In genomic region chr10:99115471-99116236, GRCm38 (mm10) we compare ENCODE assay signal across 14 mouse cellular contexts. TPM values are rescaled to one million over a fixed set of nuclear protein-coding genes. Genes with fewer than 3 reads are reported as not detected.
DNase-seq lines count a peak whose midpoint lies in the region; ATAC-seq and TF ChIP-seq lines count a peak whose summit lies in the region.
"Had no signal": no experiment of that assay in that cellular context is flagged by ENCODE, and none has a peak within 500 bp of the region (broad histone marks: within the 10 kb centered on the region; RNA-seq: fewer than 3 reads in every experiment).

No protein-coding gene starts in this region.

- H3K4me3 ChIP-seq in heart, embryonic 10.5 days: peak overlapping the region; percentile 45
- no peak overlapping the region for H3K4me3 ChIP-seq in lung, embryonic 14.5 days (ENCODE audit: low read depth, low read length)
- H3K4me3 ChIP-seq: forebrain, embryonic 10.5 days; myocyte had no signal

- no peaks in the 10 kb centered on the region for H3K27me3 ChIP-seq in heart, embryonic 10.5 days (ENCODE audit: insufficient read depth, poor library complexity, severe bottlenecking)
- H3K27me3 ChIP-seq in lung, embryonic 14.5 days (ENCODE audit: insufficient read depth, low read length): no peaks in the 10 kb centered on the region

- H3K36me3 ChIP-seq in heart, embryonic 10.5 days: peaks cover 8% of the 10 kb centered on the region; the same call in 1 of the 2 replicates
- H3K36me3 ChIP-seq in lung, embryonic 14.5 days (ENCODE audit: insufficient read depth): 0 out of 2 replicates have a peak, but pooled peaks cover 4% of the 10 kb centered on the region

- peaks cover 39% of the 10 kb centered on the region for H3K4me1 ChIP-seq in heart, embryonic 10.5 days
- peaks cover 7% of the 10 kb centered on the region; the same call in 1 of the 2 replicates for H3K4me1 ChIP-seq in lung, embryonic 14.5 days (ENCODE audit: insufficient read depth)

- DNase-seq in heart, embryonic 10.5 days (ENCODE audit: low spot score): peak; percentile 76
- no peak for DNase-seq in heart, adult 9 months (ENCODE audit: low spot score in 2 of 2)
- no peak for DNase-seq in lung, embryonic 14.5 days
- no peak for DNase-seq in lung, postnatal 10 days
- peak; percentile 58 for DNase-seq in embryo, embryonic 11 days
- DNase-seq in retina, embryonic 14.5 days (ENCODE audit: low spot score): peak; percentile 13
- no peak for DNase-seq in adrenal gland, postnatal 25 days
- DNase-seq in spleen, adult 18-20 months: no peak
- DNase-seq: B cell, adult 2 months; cerebellum, adult 8-10 months; kidney, adult 9 months had no signal

- 15% methylated on average over 18 of the region's 18 CpGs for WGBS in heart, embryonic 10.5 days
- WGBS in lung, embryonic 14.5 days: 27% methylated on average over 18 of the region's 18 CpGs

- no peak for ATAC-seq in lung, embryonic 14.5 days (ENCODE audit: insufficient read depth)

- H3K27ac ChIP-seq in heart, embryonic 10.5 days: peak overlapping the region; percentile 67
- no peak overlapping the region for H3K27ac ChIP-seq in lung, embryonic 14.5 days (ENCODE audit: low read depth)
- H3K27ac ChIP-seq: forebrain, embryonic 10.5 days; liver, embryonic 14.5 days had no signal

- no peak for TF ChIP-seq CTCF in lung, embryonic 14.5 days (IDR thresholded peaks at IDR 0.05; ENCODE audit: low read depth)

- peak overlapping the region; percentile 7; the same call in 1 of the 2 replicates for H3K4me2 ChIP-seq in lung, embryonic 14.5 days

- no peaks in the 10 kb centered on the region for H3K9me3 ChIP-seq in heart, embryonic 10.5 days
- H3K9me3 ChIP-seq in lung, embryonic 14.5 days (ENCODE audit: low read depth, low read length): no peaks in the 10 kb centered on the region
- H3K9me3 ChIP-seq: forebrain, embryonic 10.5 days had no signal

- no peak overlapping the region for H3K9ac ChIP-seq in lung, embryonic 14.5 days
- H3K9ac ChIP-seq: liver, embryonic 14.5 days had no signal

RNA-seq across cellular contexts. Expression of gene Galnt4, which starts 7.7 kb away (rescaled TPM):
- 6.6 TPM in 2 replicates for polyA plus RNA-seq in heart, embryonic 10.5 days (2016; fragmentation: Nextera tagmentation; extraction: Ambion mirVana)
- 18.3 and 19.2 TPM in 2 replicates for polyA plus RNA-seq in lung, embryonic 14.5 days (2014; fragmentation: Nextera tagmentation; extraction: Ambion mirVana)
- 7.4 and 9.2 TPM in 2 replicates for total RNA-seq in adrenal gland, postnatal 25 days (2021)

RNA-seq across cellular contexts. Expression of gene Poc1b, which starts 8.8 kb away (rescaled TPM):
- 12.0 and 16.2 TPM in 2 replicates for polyA plus RNA-seq in heart, embryonic 10.5 days (2016; fragmentation: Nextera tagmentation; extraction: Ambion mirVana)
- polyA plus RNA-seq in lung, embryonic 14.5 days (2014; fragmentation: Nextera tagmentation; extraction: Ambion mirVana): 31.1 and 33.5 TPM in 2 replicates
- total RNA-seq in adrenal gland, postnatal 25 days (2021): 16.2 and 18.2 TPM in 2 replicates

RNA-seq across cellular contexts. Expression of gene Phxr2, which starts 10.5 kb away (rescaled TPM):
- not detected in 2 replicates for polyA plus RNA-seq in heart, embryonic 10.5 days (2016; fragmentation: Nextera tagmentation; extraction: Ambion mirVana)
- polyA plus RNA-seq in lung, embryonic 14.5 days (2014; fragmentation: Nextera tagmentation; extraction: Ambion mirVana): not detected in 2 replicates
- total RNA-seq in adrenal gland, postnatal 25 days (2021): not detected in 2 replicates
- polyA plus RNA-seq: forebrain, embryonic 10.5 days; liver, embryonic 14.5 days; myocyte had no signal

Comparison
In these comparisons a context has a peak if more than half of its experiments do, and no peak if none do; other contexts are left out.
1. DNase-seq: peak in heart, embryonic 10.5 days (single experiment), embryo, embryonic 11 days (single experiment) and retina, embryonic 14.5 days (single experiment); none in heart, adult 9 months (0 of 2), lung, embryonic 14.5 days (single experiment), lung, postnatal 10 days (single experiment), adrenal gland, postnatal 25 days (single experiment) and spleen, adult 18-20 months (0 of 2).